Mouse (Mus musculus): ENCODE measurements around the gene Cyb5rl.

Gene Cyb5rl

GRCm38 (mm10) chr4:107066252-107067124 lies at the start of gene Cyb5rl, which contains the start of gene Mrpl37:
Gene Cyb5rl, plus strand, starts transcription at chr4:107066988.
Gene Mrpl37, minus strand, starts transcription at chr4:107066868.
- peak; percentile 97 for DNase-seq (ENCODE audit: low read depth, low spot score)

GRCm38 (mm10) chr4:107017257-107017656 lies 49.5 kb upstream of the Cyb5rl start:
- DNase-seq (ENCODE audit: low read depth, low spot score) = no peak

GRCm38 (mm10) chr4:107018521-107018920 lies 48.3 kb upstream of the Cyb5rl start:
- no peak for DNase-seq (ENCODE audit: low read depth, low spot score)

- no peak for DNase-seq (ENCODE audit: low read depth, low spot score)
Measured at GRCm38 (mm10) chr4:107019027-107019426, 47.8 kb upstream of the Cyb5rl start.

GRCm38 (mm10) chr4:107020287-107021000 lies 46.3 kb upstream of the Cyb5rl start:
- DNase-seq (ENCODE audit: low read depth, low spot score) = no peak

- no peak for DNase-seq (ENCODE audit: low read depth, low spot score)
Measured at GRCm38 (mm10) chr4:107021464-107021863, 45.3 kb upstream of the Cyb5rl start.

GRCm38 (mm10) chr4:107024899-107025298 lies 41.9 kb upstream of the Cyb5rl start:
- DNase-seq (ENCODE audit: low read depth, low spot score) = no peak

GRCm38 (mm10) chr4:107025369-107025768 lies 41.4 kb upstream of the Cyb5rl start:
- no peak for DNase-seq (ENCODE audit: low read depth, low spot score)

GRCm38 (mm10) chr4:107026451-107026850 lies 40.3 kb upstream of the Cyb5rl start:
- DNase-seq (ENCODE audit: low read depth, low spot score) = no peak

GRCm38 (mm10) chr4:107035689-107036088 lies 31.1 kb upstream of the Cyb5rl start:
- DNase-seq (ENCODE audit: low read depth, low spot score) = no peak

GRCm38 (mm10) chr4:107036985-107037384 lies 29.8 kb upstream of the Cyb5rl start:
- no peak for DNase-seq (ENCODE audit: low read depth, low spot score)

- no peak for DNase-seq (ENCODE audit: low read depth, low spot score)
Measured at GRCm38 (mm10) chr4:107038303-107038702, 28.5 kb upstream of the Cyb5rl start.

GRCm38 (mm10) chr4:107039270-107039669 lies 27.5 kb upstream of the Cyb5rl start:
- no peak for DNase-seq (ENCODE audit: low read depth, low spot score)

- no peak for DNase-seq (ENCODE audit: low read depth, low spot score)
Measured at GRCm38 (mm10) chr4:107042304-107042703, 24.5 kb upstream of the Cyb5rl start.

- no peak for DNase-seq (ENCODE audit: low read depth, low spot score)
Measured at GRCm38 (mm10) chr4:107045188-107045587, 21.6 kb upstream of the Cyb5rl start.

- no peak for DNase-seq (ENCODE audit: low read depth, low spot score)
Measured at GRCm38 (mm10) chr4:107047806-107048205, 19.0 kb upstream of the Cyb5rl start.

GRCm38 (mm10) chr4:107048568-107049162 lies 18.1 kb upstream of the Cyb5rl start:
- no peak for DNase-seq (ENCODE audit: low read depth, low spot score)

GRCm38 (mm10) chr4:107051889-107052288 lies 14.9 kb upstream of the Cyb5rl start:
- DNase-seq (ENCODE audit: low read depth, low spot score) = no peak

GRCm38 (mm10) chr4:107052962-107053553 lies 13.7 kb upstream of the Cyb5rl start:
- DNase-seq (ENCODE audit: low read depth, low spot score) = no peak

GRCm38 (mm10) chr4:107056088-107056487 lies 10.7 kb upstream of the Cyb5rl start:
- DNase-seq (ENCODE audit: low read depth, low spot score) = no peak

- DNase-seq (ENCODE audit: low read depth, low spot score) = no peak
Measured at GRCm38 (mm10) chr4:107058346-107058745, 8.4 kb upstream of the Cyb5rl start.

- no peak for DNase-seq (ENCODE audit: low read depth, low spot score)
Measured at GRCm38 (mm10) chr4:107058781-107059180, 8.0 kb upstream of the Cyb5rl start.

Measured in c-Kit-negative CD71-positive TER-119-positive erythroid progenitor cells, embryonic 14.5 days (primary cell).